Mouse (Mus musculus): ENCODE results near the gene Vmn1r13.
"Not testable (repeated sequence)": the region's sequence is repeated elsewhere in the genome, so short reads cannot be mapped to it uniquely, and the experiment has no call there.

Vmn1r13 gene

GRCm38 (mm10) chr6:57202990-57203389, at the start of gene Vmn1r13:
TSS of gene Vmn1r13 (plus strand) at chr6:57203290.
- not testable (repeated sequence) for DNase-seq (ENCODE audit: low read depth)

- DNase-seq (ENCODE audit: low read depth) = no peak
These were observed 46.5 kb upstream of the Vmn1r13 start, which contains the start of gene Vmn1r12 for GRCm38 (mm10) chr6:57156619-57157018. TSS of gene Vmn1r12 (plus strand) at chr6:57156919.

- not testable (repeated sequence) for DNase-seq (ENCODE audit: low read depth)
These were observed 13.1 kb upstream of the Vmn1r13 start for GRCm38 (mm10) chr6:57190016-57190415.

GRCm38 (mm10) chr6:57231386-57231785, 28.3 kb downstream of the Vmn1r13 start, which contains the start of gene Vmn1r14:
TSS of gene Vmn1r14 (plus strand) at chr6:57231686.
- DNase-seq (ENCODE audit: low read depth) = no peak

GRCm38 (mm10) chr6:57257652-57258051, 54.6 kb downstream of the Vmn1r13 start, which contains the start of gene Vmn1r15:
TSS of gene Vmn1r15 (plus strand) at chr6:57257952.
- no peak for DNase-seq (ENCODE audit: low read depth)

- no peak for DNase-seq (ENCODE audit: low read depth)
These were observed 57.9 kb downstream of the Vmn1r13 start for GRCm38 (mm10) chr6:57260990-57261389.

All from NIH3T3 (cell line).